Mouse (Mus musculus): Measurements from ENCODE around the gene Scd2. TPM values are rescaled to one million over a fixed set of nuclear protein-coding genes. Genes with fewer than 3 reads are reported as not detected.

Scd2 gene
- total and polyA plus RNA-seq, 3 experiments = 97.6 to 710 (median 649) TPM

DNA sequence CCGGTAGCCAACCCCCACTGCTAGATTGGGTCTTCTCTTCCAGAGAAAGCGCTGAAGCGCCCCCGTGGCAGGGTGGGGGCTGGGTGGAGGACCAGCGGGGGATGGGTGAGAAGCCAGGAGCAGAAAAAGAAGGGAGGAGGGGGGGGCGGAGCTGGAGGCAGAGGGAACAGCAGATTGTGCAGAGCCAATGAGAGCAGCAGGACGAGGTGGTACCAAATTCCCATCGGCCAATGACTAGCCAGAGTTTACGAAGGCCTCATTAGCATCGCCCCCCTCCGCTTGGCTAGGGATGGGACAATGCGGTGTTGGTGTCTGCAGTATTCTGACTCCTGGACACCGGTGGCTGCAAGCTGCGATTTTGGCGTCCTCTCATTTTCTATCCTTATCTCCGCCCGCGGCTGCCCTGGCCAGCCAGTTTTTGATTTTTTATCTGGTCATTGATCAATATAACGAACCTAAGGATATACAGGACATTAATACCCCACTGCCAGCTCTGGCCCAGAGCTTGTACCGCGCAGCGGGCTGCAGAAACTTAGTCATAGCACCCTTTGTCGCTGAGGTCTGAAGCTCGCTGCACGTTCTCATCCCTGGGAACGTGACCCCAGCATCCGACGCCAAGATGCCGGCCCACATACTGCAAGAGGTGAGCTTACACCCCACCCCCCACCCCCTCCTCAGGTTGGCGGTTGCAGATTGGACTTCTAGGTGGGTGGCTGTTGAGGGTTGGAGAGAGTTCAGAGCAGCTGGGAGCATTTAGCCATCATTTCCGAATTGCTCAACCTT is 486 bp downstream of the Scd2 start:
- Histone ChIP-seq H3K36me3 (replicated peaks) (peaks cover 43% of the 10 kb centered on the region), H3K4me1 (ENCODE audit: insufficient read depth, low read depth, low read length) (peaks cover 68% of the 10 kb centered on the region), H3K4me3 (ENCODE audit: low read depth, low read length) (peak overlapping the region; percentile 75), H3K9me3 (replicated peaks) (no peaks in the 10 kb centered on the region), H3K27me3 (ENCODE audit: insufficient read depth, low read length) (no peaks in the 10 kb centered on the region)
- TF ChIP-seq GATA1 (IDR thresholded peaks at IDR 0.05; ENCODE audit: borderline replicate concordance, low read length) = no peak
- peak; percentile 46; the same call in 1 of the 2 replicates for TF ChIP-seq POLR2AphosphoS5 (IDR thresholded peaks at IDR 0.05; ENCODE audit: insufficient replicate concordance, low read depth, low read length)
- DNase-seq (ENCODE audit: low spot score) (peak; percentile 95), ATAC-seq (ENCODE audit: extremely low read depth, insufficient number of reproducible peaks, low FRiP score, poor library complexity, severe bottlenecking) (peak; percentile 83)

DNA sequence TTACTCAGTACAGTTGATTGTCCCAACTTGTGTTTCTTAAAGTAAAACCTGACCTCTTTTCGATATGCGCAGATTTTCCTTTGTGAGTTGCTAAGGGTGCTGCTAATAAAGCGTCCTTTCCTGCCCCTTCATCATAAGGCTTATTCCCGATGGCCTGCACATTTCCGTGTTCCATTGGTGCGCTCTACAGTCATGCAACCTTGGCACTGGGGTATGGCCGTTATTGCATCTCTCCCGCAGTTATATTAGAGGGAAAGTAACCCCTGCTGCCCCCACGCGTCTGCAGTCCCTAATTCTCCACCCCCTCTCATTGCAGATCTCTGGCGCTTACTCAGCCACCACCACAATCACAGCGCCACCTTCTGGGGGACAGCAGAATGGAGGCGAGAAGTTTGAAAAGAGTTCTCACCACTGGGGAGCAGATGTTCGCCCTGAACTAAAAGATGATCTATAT is 1.1 kb downstream of the Scd2 start:
- no peak for TF ChIP-seq TAL1 (conservative IDR thresholded peaks at IDR 0.05; ENCODE audit: low read depth, low read length)
- no peak for TF ChIP-seq GATA1 (IDR thresholded peaks at IDR 0.05; ENCODE audit: borderline replicate concordance, low read length)
- peak; percentile 54; the same call in 1 of the 2 replicates for TF ChIP-seq POLR2AphosphoS5 (IDR thresholded peaks at IDR 0.05; ENCODE audit: insufficient replicate concordance, low read depth, low read length)
- no peak for TF ChIP-seq GATA2 (IDR thresholded peaks at IDR 0.05; ENCODE audit: borderline replicate concordance, low read depth, low read length)
- peak; percentile 65 for TF ChIP-seq CTCF (IDR thresholded peaks at IDR 0.05; ENCODE audit: low read depth, low read length)
- Histone ChIP-seq H3K36me3 (replicated peaks) (peaks cover 47% of the 10 kb centered on the region), H3K9me3 (replicated peaks) (no peaks in the 10 kb centered on the region), H3K4me1 (ENCODE audit: insufficient read depth, low read depth, low read length) (peaks cover 67% of the 10 kb centered on the region), H3K4me3 (ENCODE audit: low read depth, low read length) (peak overlapping the region; percentile 75), H3K27me3 (ENCODE audit: insufficient read depth, low read length) (no peaks in the 10 kb centered on the region)
- ATAC-seq (ENCODE audit: extremely low read depth, insufficient number of reproducible peaks, low FRiP score, poor library complexity, severe bottlenecking) (0 out of 2 replicates have a peak, but pooled peaks have one; percentile 10), DNase-seq (ENCODE audit: low spot score) (peak; percentile 78)

DNA sequence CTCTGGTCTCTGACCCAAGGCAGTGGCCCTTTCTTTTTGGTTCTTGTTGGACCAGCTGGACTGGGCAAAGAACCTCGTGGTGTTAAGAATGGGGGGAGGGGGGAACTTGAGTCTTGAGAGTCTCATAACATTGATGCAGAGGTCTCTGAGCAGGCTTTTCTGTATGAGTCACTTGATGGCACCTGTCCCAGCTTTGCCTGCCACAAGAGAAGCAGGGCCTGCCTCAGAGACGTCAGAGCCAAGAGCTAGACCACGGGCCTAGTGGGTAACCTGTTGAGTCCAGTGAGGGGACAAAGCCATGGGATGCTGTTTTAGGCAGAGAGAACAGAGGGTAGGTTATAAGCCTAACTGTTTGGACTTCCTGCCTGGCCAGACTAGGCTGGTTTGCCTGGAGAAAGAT is 1.8 kb downstream of the Scd2 start:
- no peaks in the 10 kb centered on the region for H3K27me3 ChIP-seq (ENCODE audit: insufficient read depth, low read length)
- no peak for ATAC-seq (ENCODE audit: extremely low read depth, insufficient number of reproducible peaks, low FRiP score, poor library complexity, severe bottlenecking)
- TF ChIP-seq CTCF (IDR thresholded peaks at IDR 0.05; ENCODE audit: low read depth, low read length) (no peak), POLR2AphosphoS5 (IDR thresholded peaks at IDR 0.05; ENCODE audit: insufficient replicate concordance, low read depth, low read length) (no peak), GATA2 (IDR thresholded peaks at IDR 0.05; ENCODE audit: borderline replicate concordance, low read depth, low read length) (no peak), TAL1 (conservative IDR thresholded peaks at IDR 0.05; ENCODE audit: low read depth, low read length) (no peak), GATA1 (IDR thresholded peaks at IDR 0.05; ENCODE audit: borderline replicate concordance, low read length) (no peak)
- DNase-seq (ENCODE audit: low spot score) = no peak
- H3K9me3 ChIP-seq (replicated peaks) = no peaks in the 10 kb centered on the region
- H3K36me3 ChIP-seq (replicated peaks) = peaks cover 52% of the 10 kb centered on the region
- H3K4me3 ChIP-seq (ENCODE audit: low read depth, low read length) = peak overlapping the region; percentile 75
- H3K4me1 ChIP-seq (ENCODE audit: insufficient read depth, low read depth, low read length) = peaks cover 66% of the 10 kb centered on the region

DNA sequence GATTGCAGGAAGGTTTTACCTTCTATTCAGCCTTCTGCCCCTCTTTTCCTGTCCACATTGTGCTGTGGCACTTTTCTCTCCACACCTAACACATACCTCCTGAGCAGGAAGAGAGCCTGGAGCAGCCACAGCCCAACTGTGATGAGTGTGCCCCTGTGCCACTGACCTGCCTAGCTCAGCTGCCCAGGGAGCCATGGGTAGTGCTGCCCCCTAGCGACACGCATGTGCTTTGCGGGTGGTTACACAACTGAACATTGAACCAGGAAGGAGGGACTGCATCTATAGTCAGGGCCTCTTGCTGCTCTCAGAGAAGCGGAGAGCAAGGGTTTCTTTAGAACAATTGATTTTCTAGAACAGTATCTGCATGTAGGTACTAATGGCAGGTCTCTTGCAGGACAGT is 2.3 kb downstream of the Scd2 start:
- DNase-seq (ENCODE audit: low spot score) = peak; percentile 69
- Histone ChIP-seq H3K36me3 (replicated peaks) (peaks cover 57% of the 10 kb centered on the region), H3K4me1 (ENCODE audit: insufficient read depth, low read depth, low read length) (peaks cover 67% of the 10 kb centered on the region), H3K4me3 (ENCODE audit: low read depth, low read length) (peak overlapping the region; percentile 75), H3K9me3 (replicated peaks) (no peaks in the 10 kb centered on the region), H3K27me3 (ENCODE audit: insufficient read depth, low read length) (no peaks in the 10 kb centered on the region)
- no peak for TF ChIP-seq TAL1 (conservative IDR thresholded peaks at IDR 0.05; ENCODE audit: low read depth, low read length)
- peak; percentile 98 for TF ChIP-seq CTCF (IDR thresholded peaks at IDR 0.05; ENCODE audit: low read depth, low read length)
- TF ChIP-seq POLR2AphosphoS5 (IDR thresholded peaks at IDR 0.05; ENCODE audit: insufficient replicate concordance, low read depth, low read length) = no peak; the same call in 1 of the 2 replicates
- TF ChIP-seq GATA1 (IDR thresholded peaks at IDR 0.05; ENCODE audit: borderline replicate concordance, low read length) = no peak
- no peak for ATAC-seq (ENCODE audit: extremely low read depth, insufficient number of reproducible peaks, low FRiP score, poor library complexity, severe bottlenecking)

DNA sequence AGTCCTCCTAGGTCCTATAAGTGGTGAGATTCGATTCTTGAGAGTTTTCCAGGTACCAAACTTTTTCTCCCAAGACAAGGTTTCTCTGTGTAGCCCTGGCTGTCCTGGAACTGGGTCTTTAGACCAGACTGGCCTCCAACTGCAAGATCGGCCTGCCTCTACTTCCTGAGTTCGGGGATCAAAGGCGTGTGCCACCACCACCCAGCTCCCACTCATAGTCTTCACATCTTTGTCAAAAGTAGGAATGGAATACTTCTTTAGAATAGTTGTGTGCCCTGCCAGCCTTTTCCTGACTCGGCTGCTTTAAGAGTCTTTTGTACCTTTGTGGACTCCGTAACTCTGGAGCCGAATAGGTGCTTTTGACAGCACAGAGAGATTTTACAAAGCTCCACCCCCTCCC is 2.7 kb downstream of the Scd2 start:
- no peaks in the 10 kb centered on the region for H3K9me3 ChIP-seq (replicated peaks)
- H3K4me1 ChIP-seq (ENCODE audit: insufficient read depth, low read depth, low read length) = peaks cover 68% of the 10 kb centered on the region
- no peaks in the 10 kb centered on the region for H3K27me3 ChIP-seq (ENCODE audit: insufficient read depth, low read length)
- no peak for ATAC-seq (ENCODE audit: extremely low read depth, insufficient number of reproducible peaks, low FRiP score, poor library complexity, severe bottlenecking)
- TF ChIP-seq CTCF (IDR thresholded peaks at IDR 0.05; ENCODE audit: low read depth, low read length) (no peak), GATA2 (IDR thresholded peaks at IDR 0.05; ENCODE audit: borderline replicate concordance, low read depth, low read length) (no peak), GATA1 (IDR thresholded peaks at IDR 0.05; ENCODE audit: borderline replicate concordance, low read length) (no peak), POLR2AphosphoS5 (IDR thresholded peaks at IDR 0.05; ENCODE audit: insufficient replicate concordance, low read depth, low read length) (no peak), TAL1 (conservative IDR thresholded peaks at IDR 0.05; ENCODE audit: low read depth, low read length) (no peak)
- DNase-seq (ENCODE audit: low spot score) = no peak
- H3K36me3 ChIP-seq (replicated peaks) = peaks cover 62% of the 10 kb centered on the region
- H3K4me3 ChIP-seq (ENCODE audit: low read depth, low read length) = peak overlapping the region; percentile 75

DNA sequence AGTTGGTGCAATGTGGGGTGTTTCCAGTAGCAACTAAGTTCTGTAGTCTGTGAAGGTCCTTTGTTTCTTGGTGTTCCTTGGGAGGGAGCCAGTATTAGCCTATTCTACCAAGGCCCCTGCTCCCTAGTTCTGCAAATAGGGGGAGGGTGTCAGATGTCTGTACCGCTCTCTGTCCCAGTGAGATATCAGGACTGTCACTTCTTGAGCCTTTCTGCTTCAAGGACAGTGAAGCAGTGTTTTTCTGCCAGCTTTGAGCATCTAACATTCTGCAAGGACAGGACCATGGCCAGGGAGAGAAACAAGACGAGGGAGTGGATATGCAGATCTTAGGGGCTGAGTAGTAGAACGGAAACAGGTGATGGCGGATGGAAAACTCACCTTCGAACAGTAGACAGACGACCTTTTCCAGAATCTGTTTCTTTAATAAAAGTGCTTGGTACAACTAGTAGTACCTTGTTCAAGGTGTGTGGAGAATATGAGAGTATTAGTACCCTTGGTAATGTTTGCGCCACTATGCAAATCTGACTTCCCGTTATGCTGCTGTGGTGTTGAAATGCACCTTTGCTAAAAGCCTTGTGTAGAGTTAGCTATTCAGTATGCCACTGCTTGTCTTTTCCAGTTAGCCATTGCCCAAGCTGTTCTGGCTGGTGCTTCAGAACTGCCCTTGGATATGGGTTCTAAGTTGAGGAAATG is 3.7 kb downstream of the Scd2 start:
- H3K4me3 ChIP-seq (ENCODE audit: low read depth, low read length) = peak overlapping the region; percentile 75
- DNase-seq (ENCODE audit: low spot score) = no peak
- no peaks in the 10 kb centered on the region for H3K9me3 ChIP-seq (replicated peaks)
- no peaks in the 10 kb centered on the region for H3K27me3 ChIP-seq (ENCODE audit: insufficient read depth, low read length)
- no peak for ATAC-seq (ENCODE audit: extremely low read depth, insufficient number of reproducible peaks, low FRiP score, poor library complexity, severe bottlenecking)
- TF ChIP-seq POLR2AphosphoS5 (IDR thresholded peaks at IDR 0.05; ENCODE audit: insufficient replicate concordance, low read depth, low read length) = no peak
- TF ChIP-seq GATA1 (IDR thresholded peaks at IDR 0.05; ENCODE audit: borderline replicate concordance, low read length) = no peak
- no peak for TF ChIP-seq GATA2 (IDR thresholded peaks at IDR 0.05; ENCODE audit: borderline replicate concordance, low read depth, low read length)
- no peak for TF ChIP-seq CTCF (IDR thresholded peaks at IDR 0.05; ENCODE audit: low read depth, low read length)
- TF ChIP-seq TAL1 (conservative IDR thresholded peaks at IDR 0.05; ENCODE audit: low read depth, low read length) = no peak
- H3K4me1 ChIP-seq (ENCODE audit: insufficient read depth, low read depth, low read length) = peaks cover 67% of the 10 kb centered on the region
- H3K36me3 ChIP-seq (replicated peaks) = peaks cover 70% of the 10 kb centered on the region
